Mouse (Mus musculus) adrenal gland, postnatal 25 days (tissue): ENCODE results near the gene Wsb2. TPM values are rescaled to one million over a fixed set of nuclear protein-coding genes. Genes with fewer than 3 reads are reported as not detected.
"Not testable (repeated sequence)": the region's sequence is repeated elsewhere in the genome, so short reads cannot be mapped to it uniquely, and the experiment has no call there.

Source experiments
- DNase-seq: peaks from one replicate; pipeline ENCODE4 v3.0.0; 2021; ENCODE audit warnings: mixed read lengths
- total RNA-seq: library from RNA; stranded (reverse); gene quantifications from 2 replicates; pipeline ENCODE4 v1.2.3, GENCODE M21; 2021

The Wsb2 gene
- total RNA-seq, 1 experiment from 2014 or later, result 135 TPM

- peak; percentile 37 for DNase-seq
These were observed 31.2 kb downstream of the Wsb2 start for GRCm38 (mm10) chr5:117388296-117388751.

DNA sequence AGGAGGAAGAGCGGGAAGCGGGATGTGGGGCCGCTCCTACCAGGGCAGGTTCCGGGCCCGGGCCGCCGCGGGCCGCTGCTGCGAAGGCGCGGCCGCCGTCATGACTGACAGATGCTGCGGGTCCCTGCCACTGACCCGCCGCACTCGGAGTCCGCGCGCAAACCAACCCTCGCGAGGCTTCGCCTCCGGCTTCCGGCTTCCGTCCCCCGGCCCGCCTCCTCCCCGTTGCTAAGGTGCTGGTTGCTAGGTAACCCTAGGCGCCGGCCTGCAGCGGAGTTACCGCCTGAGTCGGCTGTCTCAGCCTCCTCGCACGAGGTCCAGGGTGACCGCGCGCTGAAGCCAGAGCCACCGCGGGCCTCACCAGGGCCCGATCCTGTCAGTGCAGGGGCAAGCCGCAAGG, 31.8 kb downstream of the Wsb2 start, which contains the start of gene Rfc5:
Gene Rfc5 (minus strand): TSS at position 171 of the 400 bp plus-strand sequence.
- DNase-seq, result peak; percentile 97

DNA sequence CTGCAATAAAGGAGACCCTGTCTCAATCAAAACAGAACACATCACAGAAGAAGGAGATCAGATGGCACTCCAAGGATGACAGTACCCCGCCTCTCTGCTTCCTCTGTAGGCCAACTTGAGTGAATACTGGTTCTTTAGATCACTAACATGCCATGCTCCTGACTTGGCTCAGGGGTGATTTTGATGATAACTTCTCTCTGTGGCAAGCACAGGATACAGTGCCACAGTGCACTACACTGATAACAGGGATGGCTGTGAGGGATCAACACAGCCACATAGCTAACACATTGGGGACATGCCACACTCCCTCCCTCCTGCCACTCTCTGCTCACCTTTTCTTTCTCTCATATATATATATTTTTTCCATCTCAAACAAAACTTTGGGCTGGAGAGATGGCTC, 33.8 kb downstream of the Wsb2 start:
- no peak for DNase-seq

GRCm38 (mm10) chr5:117395834-117396233, 38.7 kb downstream of the Wsb2 start:
- DNase-seq, result no peak

DNA sequence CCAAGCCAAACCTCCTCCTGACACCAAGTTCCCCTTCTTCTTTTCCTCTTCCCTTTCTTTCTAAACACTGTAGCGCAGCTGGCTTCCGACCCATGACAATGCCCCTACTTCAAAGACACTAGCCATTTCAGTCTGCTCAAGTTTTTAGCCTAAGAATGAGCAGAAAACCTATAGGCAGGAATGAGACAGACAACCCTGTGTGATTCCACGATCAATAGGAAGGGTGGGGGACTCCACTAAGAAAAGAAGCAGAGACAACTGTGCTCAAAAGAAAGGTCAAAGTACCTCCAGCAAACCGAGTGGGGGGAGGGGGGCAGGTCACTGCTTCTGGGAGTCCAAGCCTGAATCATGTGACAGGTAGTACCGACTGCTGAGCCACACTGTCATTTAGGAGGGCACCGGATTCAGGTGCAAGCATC, 39.5 kb downstream of the Wsb2 start:
- no peak for DNase-seq

GRCm38 (mm10) chr5:117397371-117397770, 40.3 kb downstream of the Wsb2 start:
- no peak for DNase-seq

GRCm38 (mm10) chr5:117398007-117398550, 41.0 kb downstream of the Wsb2 start:
- no peak for DNase-seq

DNA sequence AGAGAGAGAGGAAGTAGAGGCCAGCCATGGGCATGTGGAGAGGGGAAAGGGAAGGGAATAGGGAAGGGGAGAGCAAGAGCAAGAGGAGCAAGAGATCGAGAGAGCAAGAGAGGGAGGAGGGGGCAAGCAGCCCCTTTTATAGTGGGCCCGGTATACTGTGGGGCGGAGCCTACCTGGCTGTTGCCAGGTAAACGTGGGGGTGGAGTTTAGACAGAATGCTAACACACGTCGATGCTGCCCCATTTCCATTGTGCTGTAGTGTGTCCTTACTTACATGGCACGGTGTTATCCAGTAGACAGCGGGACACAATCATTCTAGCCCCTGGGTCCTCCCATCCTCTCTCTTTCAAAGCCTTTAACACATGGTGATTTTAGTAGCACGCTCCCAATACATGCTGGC, 42.2 kb downstream of the Wsb2 start:
- no peak for DNase-seq

- DNase-seq, result no peak
These were observed 46.5 kb downstream of the Wsb2 start for GRCm38 (mm10) chr5:117403609-117404008.

DNA sequence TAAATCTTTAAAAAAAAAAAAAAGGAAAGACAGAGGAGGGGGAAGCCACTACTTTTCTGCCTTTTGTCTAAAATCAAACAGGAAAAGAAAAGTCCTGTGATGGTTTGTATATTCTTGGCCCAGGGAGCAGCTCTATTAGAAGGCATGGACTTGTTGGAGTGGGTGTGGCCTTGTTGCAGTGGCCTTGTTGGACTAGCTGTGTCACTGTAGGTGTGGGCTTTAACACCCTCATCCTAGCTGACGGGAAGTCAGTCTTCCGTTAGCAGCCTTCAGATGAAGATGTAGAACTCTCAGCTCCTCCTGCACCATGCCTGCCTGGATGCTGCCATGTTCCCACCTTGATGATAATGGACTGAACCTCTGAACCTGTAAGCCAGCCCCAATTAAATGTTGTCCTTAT, 47.6 kb downstream of the Wsb2 start:
- DNase-seq, result not testable (repeated sequence)

- peak; percentile 40 for DNase-seq
These were observed 51.1 kb downstream of the Wsb2 start for GRCm38 (mm10) chr5:117408216-117408615.

GRCm38 (mm10) chr5:117409369-117409768, 52.3 kb downstream of the Wsb2 start:
- no peak for DNase-seq

DNA sequence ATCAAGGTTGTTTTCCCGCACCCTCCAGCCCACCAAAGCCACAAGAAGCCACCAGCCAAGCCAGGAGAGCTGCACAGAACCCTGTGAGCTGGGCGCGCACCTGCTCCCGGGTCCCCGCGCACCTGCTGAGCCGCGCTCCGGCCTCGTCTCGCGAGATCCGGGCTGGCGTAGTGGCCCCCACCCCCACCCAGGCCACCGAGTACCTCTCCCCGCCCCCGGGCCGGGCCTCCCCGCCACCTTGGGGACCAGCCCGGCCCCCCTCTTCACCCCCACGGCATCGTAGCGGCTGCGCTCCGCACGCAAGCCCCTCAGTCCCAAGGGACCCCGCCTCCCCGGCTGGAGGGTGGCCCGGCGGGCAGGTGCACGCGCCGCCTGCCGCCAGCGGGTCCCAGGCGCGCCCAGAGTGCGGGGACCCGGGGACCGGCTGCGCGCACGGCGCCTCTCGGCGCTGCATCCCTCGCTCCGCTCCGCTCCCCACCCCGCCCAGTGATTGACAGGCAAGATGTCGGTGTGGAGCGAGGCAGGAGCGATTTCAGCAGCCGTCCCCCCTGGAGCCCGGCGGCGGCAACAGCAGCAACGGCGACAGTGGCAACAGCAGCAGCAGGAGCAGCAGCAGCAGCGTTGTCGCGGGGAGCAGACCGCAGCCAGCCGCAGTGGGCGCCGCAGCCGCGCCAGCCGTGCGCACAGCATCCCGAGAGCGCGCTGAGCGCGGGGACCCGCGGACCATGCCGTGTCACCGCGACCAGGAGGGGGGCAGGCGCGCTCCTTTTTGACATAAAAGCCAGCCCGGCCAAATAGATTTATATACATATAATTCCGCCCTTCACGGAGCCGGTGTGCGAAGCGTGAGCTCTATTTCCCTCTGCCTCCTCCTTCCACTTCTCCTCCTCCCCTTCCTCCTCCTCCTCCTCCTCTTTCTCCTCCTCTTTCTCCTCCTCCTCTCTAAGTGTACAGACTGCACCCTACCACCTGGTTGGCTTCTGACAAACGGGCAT, 56.7 kb downstream of the Wsb2 start, which contains the start of gene Ksr2:
Gene Ksr2 (plus strand): TSS at position 494 of the 995 bp plus-strand sequence.
- peak; percentile 51 for DNase-seq

GRCm38 (mm10) chr5:117414611-117415010, 57.5 kb downstream of the Wsb2 start:
- no peak for DNase-seq

DNA sequence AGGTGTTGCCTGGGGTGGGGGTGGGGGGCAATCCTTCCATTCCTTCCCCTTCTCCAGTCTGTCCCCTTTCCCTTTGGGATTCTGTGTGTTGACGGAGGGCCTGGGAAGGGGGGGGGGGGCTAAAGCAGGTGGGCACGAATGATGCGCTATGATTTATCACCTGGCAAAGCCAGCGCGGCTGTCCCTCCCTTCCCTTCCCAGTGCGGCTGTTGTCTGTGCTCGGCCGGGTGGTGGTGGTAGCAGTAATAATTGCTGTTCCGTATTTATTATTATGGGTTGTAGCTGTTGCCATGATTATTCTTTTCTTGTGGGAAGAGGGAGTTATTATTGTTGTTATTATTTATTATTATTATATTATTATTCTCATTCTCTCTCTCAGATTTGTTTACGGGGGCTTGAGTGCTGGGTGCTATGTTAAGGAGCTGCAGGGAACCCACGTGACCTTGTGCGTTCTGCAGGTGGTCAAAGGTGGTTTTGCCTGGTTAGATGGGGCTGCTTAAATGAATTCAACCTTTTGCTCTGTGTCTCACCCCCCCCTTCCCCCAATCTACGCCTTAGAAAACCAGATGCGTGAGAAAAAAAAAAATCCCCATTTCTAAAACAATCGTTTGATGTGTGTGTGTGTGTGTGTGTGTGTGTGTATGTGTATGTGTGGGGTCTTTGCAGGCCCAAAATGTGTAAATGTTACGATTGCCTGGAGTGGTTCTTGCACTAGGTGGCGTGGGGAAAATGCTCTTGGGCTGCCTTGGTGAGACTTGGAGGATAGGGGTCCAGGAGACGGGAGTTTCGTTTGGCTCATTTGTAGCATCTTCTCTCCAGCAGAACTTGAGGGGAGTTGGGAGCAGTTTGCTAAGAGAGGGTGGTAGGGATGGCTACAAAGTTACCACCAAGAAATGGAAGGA, 58.2 kb downstream of the Wsb2 start:
- DNase-seq, result no peak

- DNase-seq, result no peak
These were observed 60.3 kb downstream of the Wsb2 start for GRCm38 (mm10) chr5:117417442-117417841.

Other genes starting within 250 kb of the Wsb2 start
- 119 and 125 TPM in 2 replicates for gene Suds3, start 241.2 kb upstream of the Wsb2 start, total RNA-seq
- gene Taok3, start 237.2 kb upstream of the Wsb2 start, total RNA-seq, result 35.0 and 51.8 TPM in 2 replicates
- gene Pebp1, start 69.7 kb upstream of the Wsb2 start, total RNA-seq, result 1,140 and 1,281 TPM in 2 replicates
- 18.2 and 34.2 TPM in 2 replicates for gene Vsig10, start 38.2 kb upstream of the Wsb2 start, total RNA-seq
- 16.9 and 17.8 TPM in 2 replicates for gene Rfc5, start 31.7 kb downstream of the Wsb2 start, total RNA-seq
- 4.7 and 6.2 TPM in 2 replicates for gene Ksr2, start 56.7 kb downstream of the Wsb2 start, total RNA-seq